Mouse (Mus musculus) limb, embryonic 11.5 days (tissue): ENCODE results near the gene Dll4. TPM values are rescaled to one million over a fixed set of nuclear protein-coding genes. Genes with fewer than 3 reads are reported as not detected.

Source experiments
- ATAC-seq: fragments of 200-750 bp; cut with Nextera tagmentation; 2 replicates; pipeline ENCODE4 v1.8.0; 2017; ENCODE audit warnings: low read depth; ENCODE audit not compliant: insufficient number of reproducible peaks, low FRiP score, low TSS enrichment
- DNase-seq: peaks from one replicate; pipeline ENCODE4 v3.0.0-alpha.2; 2015; ENCODE audit warnings: low spot score
- H3K27ac ChIP-seq: fragments of 300-500 bp; sonication (generic); replicated peaks from 2 replicates; pipeline ENCODE4 v1.5.1; 2014; ENCODE audit warnings: low read depth, mild to moderate bottlenecking, low read length
- H3K27me3 ChIP-seq: fragments of 300-500 bp; sonication (generic); 2 replicates; pipeline ENCODE4 v1.6.1; 2014; ENCODE audit warnings: mild to moderate bottlenecking, low read length, mixed read lengths; ENCODE audit not compliant: control insufficient read depth, insufficient read depth
- H3K36me3 ChIP-seq: fragments of 300-500 bp; sonication (generic); 2 replicates; pipeline ENCODE4 v1.6.1; 2014; ENCODE audit warnings: mild to moderate bottlenecking, low read length, moderate library complexity, mixed read lengths; ENCODE audit not compliant: control insufficient read depth, insufficient read depth
- H3K4me1 ChIP-seq: fragments of 300-500 bp; sonication (generic); 2 replicates; pipeline ENCODE4 v1.6.1; 2014; ENCODE audit warnings: low read length, mixed read lengths; ENCODE audit not compliant: control insufficient read depth, insufficient read depth
- H3K4me2 ChIP-seq: fragments of 300-500 bp; sonication (generic); 2 replicates; pipeline ENCODE4 v1.6.1; 2014; ENCODE audit warnings: low read depth, mild to moderate bottlenecking, moderate library complexity; ENCODE audit not compliant: severe bottlenecking
- H3K4me3 ChIP-seq: fragments of 300-500 bp; sonication (generic); 2 replicates; pipeline ENCODE4 v1.5.1; 2014; ENCODE audit warnings: low read depth, low read length
- H3K9ac ChIP-seq: fragments of 300-500 bp; sonication (generic); 2 replicates; pipeline ENCODE4 v1.6.1; 2014; ENCODE audit warnings: mild to moderate bottlenecking, low read length
- H3K9me3 ChIP-seq: fragments of 300-500 bp; sonication (generic); 2 replicates; pipeline ENCODE4 v1.6.1; 2016; ENCODE audit warnings: low read length; ENCODE audit not compliant: control insufficient read depth
- WGBS: fragments of 180-500 bp; shearing (Covaris S2); extraction: QIAGEN DNeasy Blood & Tissue Kit; methylation state at CpG from one replicate; pipeline ENCODE4 v1.1.7; 2014; 5-methylcytosine and 5-hydroxymethylcytosine counted together
- polyA plus RNA-seq: library from polyadenylated mRNA; unstranded; fragments of >200 nt; fragmentation: Nextera tagmentation; extraction: Ambion mirVana; gene quantifications from 2 replicates; pipeline ENCODE4 v1.2.1, GENCODE M21; 2014

The Dll4 gene
- polyA plus RNA-seq, 1 experiment from 2014 or later: 3.4 TPM

DNA sequence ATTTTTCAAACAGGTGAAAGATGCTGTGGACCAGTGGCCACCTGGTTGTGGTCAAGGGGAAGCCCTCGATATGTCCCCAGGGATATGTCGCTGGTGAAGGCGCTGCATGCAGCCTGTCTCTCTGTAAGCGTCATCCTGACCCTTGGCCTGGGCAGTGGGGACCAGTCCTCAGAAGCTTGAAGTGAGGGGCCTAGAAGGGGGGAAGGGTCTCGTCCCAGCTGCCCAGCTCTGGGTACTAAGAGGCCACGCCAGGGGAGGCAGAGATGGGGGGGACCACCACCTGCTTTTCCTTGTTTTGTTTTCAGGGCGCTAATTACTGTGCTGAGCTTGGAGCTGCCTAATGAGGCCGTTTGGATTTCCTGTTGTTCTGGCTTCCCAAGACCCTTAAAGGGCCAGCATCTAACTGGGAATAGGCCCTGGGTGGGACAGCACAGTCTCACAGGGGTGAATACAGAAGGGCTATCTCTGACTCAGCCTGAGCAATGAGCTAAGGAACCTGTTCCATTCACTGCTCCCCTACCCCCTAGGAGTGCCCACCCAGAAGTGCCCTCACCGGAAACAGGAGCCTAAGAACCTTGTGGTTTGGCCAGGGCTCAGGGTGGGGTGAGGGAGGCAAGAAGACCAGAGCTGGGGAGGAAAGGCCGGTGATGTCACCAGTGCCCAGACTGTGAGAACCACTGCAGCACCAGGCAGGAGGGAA is 11.7 kb upstream of the Dll4 start:
- no peak overlapping the region for H3K4me3 ChIP-seq
- peak; percentile 48 for DNase-seq
- peaks cover 26% of the 10 kb centered on the region for H3K4me1 ChIP-seq
- 17% methylated on average over 10 of the region's 10 CpGs for WGBS
- H3K27ac ChIP-seq: 0 out of 2 replicates have a peak overlapping the region, but pooled peaks have one; percentile 18
- no peak overlapping the region for H3K9ac ChIP-seq
- H3K36me3 ChIP-seq: no peaks in the 10 kb centered on the region
- no peaks in the 10 kb centered on the region for H3K27me3 ChIP-seq
- H3K9me3 ChIP-seq: no peaks in the 10 kb centered on the region
- no peak overlapping the region for H3K4me2 ChIP-seq
- ATAC-seq: peak; percentile 52; the same call in 1 of the 2 replicates

DNA sequence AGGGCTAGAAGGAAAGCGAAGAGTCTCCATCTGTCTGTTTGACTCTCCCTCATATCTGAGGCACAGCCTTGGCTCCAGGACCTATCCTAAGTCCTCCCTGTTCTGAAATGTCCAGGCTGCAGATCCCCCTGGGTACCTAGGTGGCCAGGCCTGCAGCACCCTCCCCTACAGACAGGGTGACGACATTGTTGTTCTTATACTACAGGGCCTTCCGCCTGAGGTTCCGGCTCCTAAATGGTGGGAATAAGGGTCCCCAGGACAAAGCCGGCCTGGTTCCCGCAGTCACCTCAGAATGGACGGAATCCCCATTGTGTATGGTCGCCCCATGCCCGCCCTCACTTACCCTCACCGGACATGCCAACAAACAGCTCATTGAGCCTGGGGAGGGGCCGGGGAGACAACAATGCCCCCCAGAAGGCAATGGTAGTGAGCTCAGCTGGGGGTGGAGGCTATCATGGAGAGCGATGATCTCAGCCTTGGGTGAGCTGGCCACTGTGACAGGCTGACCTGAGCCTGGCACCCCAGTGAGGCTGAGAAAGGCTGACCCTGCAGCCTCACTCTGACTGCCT is 10.8 kb upstream of the Dll4 start:
- no peaks in the 10 kb centered on the region for H3K27me3 ChIP-seq
- no peaks in the 10 kb centered on the region for H3K9me3 ChIP-seq
- ATAC-seq: no peak
- H3K36me3 ChIP-seq: no peaks in the 10 kb centered on the region
- H3K9ac ChIP-seq: no peak overlapping the region
- 85% methylated on average over 12 of the region's 12 CpGs for WGBS
- H3K4me3 ChIP-seq: no peak overlapping the region
- peaks cover 26% of the 10 kb centered on the region for H3K4me1 ChIP-seq
- no peak overlapping the region for H3K4me2 ChIP-seq
- DNase-seq: no peak
- no peak overlapping the region for H3K27ac ChIP-seq

DNA sequence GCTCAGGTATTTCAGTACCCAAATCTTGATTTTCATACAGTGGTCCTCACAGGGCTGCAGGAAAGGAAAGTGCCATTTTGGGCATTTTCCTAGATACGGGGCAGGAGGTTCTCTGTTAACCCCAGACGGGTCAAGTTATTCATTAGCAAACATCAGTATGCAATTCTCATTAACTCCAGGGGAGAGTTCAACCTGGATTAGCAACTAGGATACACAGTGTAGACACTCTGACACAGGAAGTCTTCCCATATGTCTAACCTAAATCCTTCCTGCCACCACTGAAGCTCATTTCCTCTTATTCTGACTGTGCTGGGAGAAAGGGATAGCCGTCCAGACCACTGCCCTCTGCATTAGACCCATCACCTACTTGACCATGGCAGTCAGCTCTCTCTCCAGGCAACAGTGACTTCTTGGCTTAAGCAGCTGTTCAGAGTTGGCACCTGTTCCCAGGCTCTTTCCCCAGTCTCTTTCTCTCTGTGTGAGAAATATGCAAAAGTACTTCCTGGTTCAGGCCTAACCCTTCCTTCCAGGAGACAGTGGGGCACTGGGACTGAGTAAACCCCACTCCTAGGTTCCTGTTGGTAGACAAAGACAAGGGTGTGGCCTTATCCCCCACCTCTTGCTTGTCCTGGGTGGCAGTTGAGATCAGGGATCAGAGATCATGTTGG is 7.4 kb upstream of the Dll4 start:
- Histone ChIP-seq H3K36me3 (no peaks in the 10 kb centered on the region), H3K9ac (no peak overlapping the region), H3K4me1 (peaks cover 22% of the 10 kb centered on the region), H3K4me3 (no peak overlapping the region), H3K4me2 (no peak overlapping the region), H3K9me3 (no peaks in the 10 kb centered on the region), H3K27me3 (peaks cover 27% of the 10 kb centered on the region), H3K27ac (no peak overlapping the region)
- no peak for ATAC-seq
- 49% methylated on average over 3 of the region's 3 CpGs for WGBS
- no peak for DNase-seq

DNA sequence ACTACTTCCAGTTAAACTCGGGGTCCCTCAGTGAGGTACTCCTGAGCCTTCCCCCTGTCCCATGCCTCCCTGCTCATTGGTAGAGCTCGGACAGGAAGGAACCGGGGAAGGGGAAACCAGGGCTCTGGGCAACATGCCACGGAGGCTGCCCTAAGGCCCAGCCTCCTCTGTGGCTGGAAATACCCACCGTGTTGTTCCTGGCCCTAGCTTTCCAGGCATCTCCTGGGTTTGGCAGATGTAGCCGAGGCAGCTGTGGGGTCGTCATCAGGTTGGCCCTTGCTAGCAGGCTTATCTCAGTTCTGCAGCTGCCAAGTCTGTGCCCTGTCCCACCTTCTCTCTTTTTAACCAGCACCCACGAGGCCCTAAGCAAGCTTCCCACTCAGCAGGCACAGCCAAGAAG is 5.0 kb upstream of the Dll4 start:
- H3K9me3 ChIP-seq: no peaks in the 10 kb centered on the region
- ATAC-seq (no peak), DNase-seq (no peak)
- peaks cover 51% of the 10 kb centered on the region for H3K27me3 ChIP-seq
- 72% methylated on average over 8 of the region's 8 CpGs for WGBS
- H3K4me3 ChIP-seq: no peak overlapping the region
- H3K27ac ChIP-seq: no peak overlapping the region
- H3K4me1 ChIP-seq: peaks cover 28% of the 10 kb centered on the region
- no peak overlapping the region for H3K9ac ChIP-seq
- no peak overlapping the region for H3K4me2 ChIP-seq
- H3K36me3 ChIP-seq: no peaks in the 10 kb centered on the region

DNA sequence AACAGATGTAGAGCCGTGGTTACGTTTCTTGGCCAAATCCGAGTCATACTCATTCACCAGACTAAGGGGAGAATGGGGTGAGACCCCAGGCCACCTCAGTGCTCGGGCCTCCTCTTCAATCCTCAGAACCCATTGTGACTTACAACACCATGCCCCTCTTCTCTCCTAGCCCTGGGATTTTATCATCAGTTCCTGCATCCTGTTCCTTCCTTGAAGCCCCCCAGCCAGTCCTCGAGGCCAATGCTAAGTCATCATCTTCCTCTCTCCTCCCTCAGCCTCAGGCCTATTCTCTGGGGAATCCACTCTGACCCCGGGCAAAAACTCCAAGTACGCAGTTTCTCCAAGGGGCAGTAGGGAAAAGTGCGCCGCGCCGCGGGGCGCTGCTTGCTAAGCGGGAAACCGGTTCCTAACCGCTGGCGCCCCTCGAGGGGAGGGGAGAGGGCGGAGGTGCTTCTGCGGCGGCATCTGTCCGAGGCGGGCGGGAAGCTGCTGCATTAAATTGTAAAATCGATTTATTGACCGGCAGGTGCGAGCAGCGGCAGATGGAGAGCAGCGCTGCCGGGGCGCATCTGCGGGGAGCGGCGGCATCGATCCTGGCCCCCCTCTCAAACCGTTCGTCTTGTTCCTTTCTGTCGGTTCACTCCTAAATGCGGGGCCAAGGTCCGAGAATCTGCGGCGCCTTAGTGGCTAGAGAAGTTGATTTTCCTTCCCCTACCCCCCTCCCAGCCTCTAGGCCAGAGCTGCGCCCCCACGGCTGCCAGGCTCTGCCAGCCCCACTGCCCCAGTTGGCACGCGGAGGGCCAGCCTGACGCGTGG is 3.6 kb upstream of the Dll4 start:
- DNase-seq: peak; percentile 70
- Histone ChIP-seq H3K4me2 (peak overlapping the region; percentile 65), H3K27ac (no peak overlapping the region), H3K4me1 (peaks cover 38% of the 10 kb centered on the region), H3K36me3 (no peaks in the 10 kb centered on the region), H3K27me3 (peaks cover 65% of the 10 kb centered on the region), H3K4me3 (peak overlapping the region; percentile 29), H3K9me3 (no peaks in the 10 kb centered on the region), H3K9ac (peak overlapping the region; percentile 53; the same call in 1 of the 2 replicates)
- 4% methylated on average over 48 of the region's 48 CpGs for WGBS
- ATAC-seq: no peak

DNA sequence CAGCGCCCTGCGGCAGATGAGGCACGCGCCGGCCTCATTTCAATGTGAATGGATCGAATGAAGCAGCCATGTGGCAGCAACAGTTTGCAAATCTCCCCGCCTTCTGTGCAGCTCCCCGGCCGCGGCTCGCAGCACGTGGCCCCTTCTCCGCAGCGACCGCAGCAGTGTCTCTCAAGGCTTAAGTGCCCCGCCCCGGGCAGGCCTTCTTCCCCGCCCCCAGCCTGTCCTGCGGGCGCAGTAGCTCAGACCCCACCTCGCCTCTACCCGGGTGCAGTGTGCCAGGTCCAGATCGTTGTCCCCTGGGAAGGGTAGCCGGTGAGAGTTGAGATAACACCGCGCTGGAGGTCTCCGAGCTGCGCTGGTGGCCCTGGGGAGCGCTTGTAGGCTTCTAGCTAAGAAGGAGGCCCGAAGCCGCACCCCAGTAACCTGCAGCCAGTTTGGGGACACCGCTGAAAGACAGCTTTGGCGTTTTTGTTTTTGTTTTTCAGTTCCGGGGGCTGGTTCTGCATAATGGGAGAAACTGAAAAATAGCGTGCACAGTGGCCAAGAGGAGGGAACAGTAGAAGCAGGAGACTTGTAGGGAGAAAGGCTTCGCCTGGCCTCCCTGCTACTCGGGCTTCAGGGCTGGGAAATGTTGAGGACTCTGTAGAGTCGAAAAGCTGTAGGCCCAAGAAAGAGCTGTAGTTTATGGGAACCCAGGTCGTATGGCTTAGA is 2.8 kb upstream of the Dll4 start:
- Histone ChIP-seq H3K9ac (peak overlapping the region; percentile 53; the same call in 1 of the 2 replicates), H3K9me3 (no peaks in the 10 kb centered on the region), H3K4me3 (peak overlapping the region; percentile 29), H3K4me1 (peaks cover 38% of the 10 kb centered on the region), H3K27ac (no peak overlapping the region), H3K4me2 (peak overlapping the region; percentile 65), H3K27me3 (peaks cover 72% of the 10 kb centered on the region), H3K36me3 (no peaks in the 10 kb centered on the region)
- peak; percentile 46 for DNase-seq
- ATAC-seq: peak; percentile 46; the same call in 1 of the 2 replicates
- 4% methylated on average over 39 of the region's 39 CpGs for WGBS

DNA sequence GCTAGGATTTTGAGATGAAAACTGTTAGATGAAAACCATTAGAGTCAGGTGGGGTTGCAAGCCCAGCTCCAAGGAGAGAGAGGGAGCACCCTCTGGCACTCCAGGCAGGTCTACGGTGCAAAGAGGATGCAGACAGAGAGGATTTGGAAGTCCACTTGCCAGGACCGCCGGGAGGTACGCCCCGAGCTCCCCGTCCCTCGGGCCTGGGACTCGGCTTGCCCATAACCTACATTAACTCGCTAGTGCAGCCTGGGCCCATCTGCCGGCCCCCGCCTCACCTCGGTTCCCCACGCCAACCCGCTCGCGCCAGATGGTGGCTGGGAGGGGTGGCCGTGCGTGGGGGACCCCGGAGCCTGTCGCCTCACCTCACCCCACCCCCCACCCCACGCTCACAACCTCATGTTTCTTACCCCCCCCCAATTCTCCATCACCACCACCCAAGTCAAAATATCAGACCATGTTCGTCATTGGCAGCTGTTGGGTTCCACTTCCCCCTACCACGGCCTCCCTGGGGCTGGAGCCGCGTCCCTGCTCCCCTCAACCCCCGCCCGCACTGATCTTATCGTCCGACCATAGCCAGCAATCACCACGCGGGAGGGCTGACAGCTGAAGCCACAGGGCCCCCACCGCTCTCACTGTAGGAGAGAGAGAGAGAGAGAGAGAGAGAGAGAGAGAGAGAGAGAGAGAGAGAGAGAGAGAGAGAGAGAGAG is 1.6 kb upstream of the Dll4 start:
- Histone ChIP-seq H3K9me3 (no peaks in the 10 kb centered on the region), H3K27me3 (peaks cover 85% of the 10 kb centered on the region), H3K4me2 (peak overlapping the region; percentile 69), H3K9ac (no peak overlapping the region), H3K27ac (no peak overlapping the region), H3K4me1 (peaks cover 38% of the 10 kb centered on the region), H3K36me3 (no peaks in the 10 kb centered on the region), H3K4me3 (no peak overlapping the region)
- ATAC-seq: no peak
- peak; percentile 50 for DNase-seq
- 3% methylated on average over 32 of the region's 32 CpGs for WGBS
